Mouse (Mus musculus) CH12.LX (cell line): ENCODE results near the gene Lrrc42.

Experiments used
- CTCF ChIP-seq, 2 experiments: IDR thresholded peaks in 1 of 2; conservative IDR thresholded peaks in 1 of 2; 2 replicates each; pipeline ENCODE4 v1.5.1; 2011 to 2012; ENCODE audit warnings: low read depth in 2 of 2, low read length in 2 of 2, improper control_type of control experiment in 1 of 2, inconsistent platforms in 1 of 2, mild to moderate bottlenecking in 1 of 2, moderate library complexity in 1 of 2
- EP300 ChIP-seq: IDR thresholded peaks from 2 replicates; pipeline ENCODE4 v1.6.1; 2011; ENCODE audit warnings: low read length, improper control_type of control experiment
- HCFC1 ChIP-seq: IDR thresholded peaks from 2 replicates; pipeline ENCODE4 v1.6.1; 2012; ENCODE audit warnings: low read depth, mild to moderate bottlenecking, inconsistent platforms, low read length, improper control_type of control experiment
- MAFK ChIP-seq: IDR thresholded peaks from 2 replicates; pipeline ENCODE4 v1.6.1; 2011; ENCODE audit warnings: low read length, improper control_type of control experiment; ENCODE audit not compliant: insufficient replicate concordance
- POLR2A ChIP-seq: IDR thresholded peaks from 2 replicates; pipeline ENCODE4 v1.6.1; 2011; ENCODE audit warnings: low read depth, mild to moderate bottlenecking, improper control_type of control experiment, low read length
- RCOR1 ChIP-seq: conservative IDR thresholded peaks from 2 replicates; pipeline ENCODE4 v1.6.1; 2012; ENCODE audit warnings: low read depth, mild to moderate bottlenecking, inconsistent platforms, low read length, improper control_type of control experiment
- ZKSCAN1 ChIP-seq: IDR thresholded peaks from 2 replicates; pipeline ENCODE4 v1.6.1; 2012; ENCODE audit warnings: low read depth, inconsistent platforms, low read length, improper control_type of control experiment, borderline replicate concordance

GRCm38 (mm10) chr4:107299779-107300340 lies 46.5 kb upstream of the Lrrc42 start:
- no peak for TF ChIP-seq HCFC1
- TF ChIP-seq CTCF (conservative IDR thresholded peaks at IDR 0.05 in 1 of 2, IDR thresholded peaks at IDR 0.05 in 1 of 2; ENCODE audit: low read depth in 2 of 2, low read length in 2 of 2): no peak
- TF ChIP-seq ZKSCAN1: no peak
- TF ChIP-seq POLR2A: no peak
- no peak for TF ChIP-seq RCOR1
- TF ChIP-seq EP300: no peak
- TF ChIP-seq MAFK: no peak
